Mouse (Mus musculus) forebrain, embryonic 11.5 days (tissue): Measurements from ENCODE around the gene Onecut3. TPM values are rescaled to one million over a fixed set of nuclear protein-coding genes. Genes with fewer than 3 reads are reported as not detected.

Source experiments
- ATAC-seq: fragments of 200-750 bp; cut with Nextera tagmentation; replicated peaks from 2 replicates; pipeline ENCODE4 v1.8.0; 2017; ENCODE audit warnings: moderate TSS enrichment; ENCODE audit not compliant: low FRiP score
- DNase-seq: peaks from one replicate; pipeline ENCODE4 v3.0.0-alpha.2; 2017; ENCODE audit warnings: low spot score
- H3K27ac ChIP-seq: fragments of 300-500 bp; sonication (generic); 2 replicates; pipeline ENCODE4 v1.5.1; 2014; ENCODE audit warnings: low read depth, low read length
- H3K27me3 ChIP-seq: fragments of 300-500 bp; sonication (generic); 2 replicates; pipeline ENCODE4 v1.6.1; 2014; ENCODE audit warnings: mild to moderate bottlenecking, low read length, mixed read lengths; ENCODE audit not compliant: control insufficient read depth, insufficient read depth
- H3K36me3 ChIP-seq: fragments of 300-500 bp; sonication (generic); 2 replicates; pipeline ENCODE4 v1.6.1; 2014; ENCODE audit warnings: mild to moderate bottlenecking, low read length, moderate library complexity, mixed read lengths; ENCODE audit not compliant: control insufficient read depth, insufficient read depth
- H3K4me1 ChIP-seq: fragments of 300-500 bp; sonication (generic); replicated peaks from 2 replicates; pipeline ENCODE4 v1.6.1; 2014; ENCODE audit warnings: low read length, mixed read lengths; ENCODE audit not compliant: control insufficient read depth, insufficient read depth
- H3K4me2 ChIP-seq: fragments of 300-500 bp; sonication (generic); 2 replicates; pipeline ENCODE4 v1.6.1; 2014; ENCODE audit warnings: low read depth, mild to moderate bottlenecking, low read length, moderate library complexity, mixed read lengths; ENCODE audit not compliant: severe bottlenecking
- H3K4me3 ChIP-seq: fragments of 300-500 bp; sonication (generic); 2 replicates; pipeline ENCODE4 v1.5.1; 2014; ENCODE audit warnings: low read depth, low read length
- H3K9ac ChIP-seq: fragments of 300-500 bp; sonication (generic); 2 replicates; pipeline ENCODE4 v1.6.1; 2014; ENCODE audit warnings: low read length
- H3K9me3 ChIP-seq: fragments of 300-500 bp; sonication (generic); 2 replicates; pipeline ENCODE4 v1.6.1; 2016; ENCODE audit warnings: low read length, mixed read lengths; ENCODE audit not compliant: control insufficient read depth
- WGBS: fragments of 180-500 bp; shearing (Covaris S2); extraction: QIAGEN DNeasy Blood & Tissue Kit; methylation state at CpG from one replicate; pipeline ENCODE4 v1.1.7; 2014; 5-methylcytosine and 5-hydroxymethylcytosine counted together
- polyA plus RNA-seq: library from polyadenylated mRNA; unstranded; fragments of >200 nt; fragmentation: Nextera tagmentation; extraction: Ambion mirVana; gene quantifications from 2 replicates; pipeline ENCODE4 v1.2.1, GENCODE M21; 2014

Gene Onecut3
- polyA plus RNA-seq, 1 experiment from 2014 or later = 0.53 TPM

DNA sequence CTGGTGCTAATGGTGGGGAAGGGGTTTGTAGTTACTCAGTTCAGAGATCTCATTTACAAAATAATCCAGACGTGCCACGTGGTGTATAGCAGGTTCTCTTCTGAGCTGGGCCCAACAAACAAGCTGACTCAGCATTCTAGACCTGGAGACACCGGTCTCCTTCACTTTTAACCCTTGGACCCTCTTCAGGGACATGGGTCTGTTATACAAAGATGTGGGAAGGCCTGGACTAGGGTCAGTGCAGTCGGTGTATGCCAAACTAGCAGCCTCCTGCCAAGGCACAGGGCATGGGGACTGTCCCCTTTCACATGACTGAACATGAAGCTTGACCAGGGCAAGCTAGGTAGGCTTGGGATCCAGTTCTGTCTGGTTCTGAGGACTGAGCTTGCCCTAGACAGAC lies 34.3 kb upstream of the Onecut3 start:
- Histone ChIP-seq H3K4me3 (no peak overlapping the region), H3K27ac (no peak overlapping the region), H3K9ac (no peak overlapping the region), H3K4me1 (no peaks in the 10 kb centered on the region), H3K9me3 (no peaks in the 10 kb centered on the region), H3K36me3 (no peaks in the 10 kb centered on the region), H3K4me2 (no peak overlapping the region), H3K27me3 (no peaks in the 10 kb centered on the region)
- ATAC-seq (no peak), DNase-seq (no peak)
- 73% methylated on average over 4 of the region's 4 CpGs for WGBS

GRCm38 (mm10) chr10:80461346-80461745 lies 33.3 kb upstream of the Onecut3 start:
- Histone ChIP-seq H3K27ac (no peak overlapping the region), H3K9me3 (no peaks in the 10 kb centered on the region), H3K4me3 (no peak overlapping the region), H3K9ac (no peak overlapping the region), H3K27me3 (no peaks in the 10 kb centered on the region), H3K36me3 (no peaks in the 10 kb centered on the region), H3K4me2 (no peak overlapping the region), H3K4me1 (no peaks in the 10 kb centered on the region)
- DNase-seq = no peak
- ATAC-seq = no peak
- 79% methylated on average over 7 of the region's 7 CpGs for WGBS

GRCm38 (mm10) chr10:80464381-80465035 lies 30.1 kb upstream of the Onecut3 start:
- no peaks in the 10 kb centered on the region for H3K9me3 ChIP-seq
- H3K4me3 ChIP-seq = no peak overlapping the region
- H3K27me3 ChIP-seq = no peaks in the 10 kb centered on the region
- H3K4me2 ChIP-seq = peak overlapping the region; percentile 29; the same call in 1 of the 2 replicates
- H3K27ac ChIP-seq = no peak overlapping the region
- ATAC-seq (no peak), DNase-seq (peak; percentile 61)
- no peaks in the 10 kb centered on the region for H3K4me1 ChIP-seq
- H3K9ac ChIP-seq = no peak overlapping the region
- H3K36me3 ChIP-seq = no peaks in the 10 kb centered on the region
- WGBS = 7% methylated on average over 18 of the region's 19 CpGs

DNA sequence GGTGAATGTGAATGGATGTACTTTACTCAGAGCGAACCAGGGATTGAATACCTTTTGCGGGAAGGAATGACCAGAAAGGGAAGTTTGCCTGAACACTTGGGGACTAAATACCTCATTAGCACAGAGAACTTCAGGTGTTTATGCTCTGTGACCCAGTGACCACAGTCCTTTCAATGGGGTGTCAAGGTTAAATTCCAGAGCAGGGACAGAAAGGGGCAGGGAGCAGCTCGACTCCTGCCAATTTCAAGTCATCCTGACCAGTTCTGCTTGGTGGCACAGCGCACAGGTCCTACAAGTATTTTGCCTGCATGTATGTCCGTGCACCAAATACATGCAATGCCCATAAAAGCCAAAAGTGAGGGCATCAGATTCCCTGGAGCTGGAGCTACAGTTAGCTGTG lies 29.6 kb upstream of the Onecut3 start:
- ATAC-seq (no peak), DNase-seq (no peak)
- H3K4me1 ChIP-seq = no peaks in the 10 kb centered on the region
- H3K9ac ChIP-seq = no peak overlapping the region
- H3K4me3 ChIP-seq = no peak overlapping the region
- no peak overlapping the region for H3K27ac ChIP-seq
- H3K9me3 ChIP-seq = no peaks in the 10 kb centered on the region
- H3K4me2 ChIP-seq = no peak overlapping the region; the same call in 1 of the 2 replicates
- H3K36me3 ChIP-seq = no peaks in the 10 kb centered on the region
- WGBS = 53% methylated on average over 5 of the region's 5 CpGs
- H3K27me3 ChIP-seq = no peaks in the 10 kb centered on the region

DNA sequence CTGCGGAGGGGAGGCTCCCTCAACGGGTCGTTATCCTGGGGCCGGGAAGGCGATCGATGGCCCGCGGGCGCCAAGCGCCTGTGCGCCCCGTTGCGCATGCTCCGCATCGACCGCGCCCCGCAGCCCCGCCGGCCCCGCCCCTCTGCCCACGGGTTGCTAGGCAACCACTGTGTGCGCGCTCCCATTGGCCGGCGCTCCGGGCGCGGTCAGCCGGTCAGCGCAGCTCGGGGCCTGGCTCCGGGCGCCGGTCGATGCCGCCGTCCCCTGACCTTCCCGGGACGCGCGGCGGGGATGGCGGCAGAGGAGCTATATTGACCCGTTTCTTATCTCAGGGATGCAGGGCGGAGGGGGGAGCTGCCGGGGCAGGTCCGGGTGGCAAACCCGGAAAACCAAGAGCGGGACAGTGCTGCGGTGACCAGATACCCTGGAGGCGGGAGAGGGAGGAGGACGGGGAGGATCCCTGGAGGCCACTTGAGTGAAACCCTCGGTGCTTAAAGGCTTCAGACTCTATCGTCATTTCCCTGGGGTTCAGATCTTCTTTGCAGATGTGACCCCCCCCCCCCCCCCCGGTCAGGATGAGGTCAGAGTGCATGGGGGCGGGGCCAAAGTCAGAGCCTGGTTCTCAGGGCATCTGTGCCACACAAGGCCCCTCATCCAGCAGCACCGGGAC lies 19.2 kb upstream of the Onecut3 start:
- Histone ChIP-seq H3K9me3 (no peaks in the 10 kb centered on the region), H3K4me2 (peak overlapping the region; percentile 71), H3K9ac (peak overlapping the region; percentile 62), H3K27ac (0 out of 2 replicates have a peak overlapping the region, but pooled peaks have one; percentile 50), H3K4me1 (no peaks in the 10 kb centered on the region), H3K4me3 (peak overlapping the region; percentile 53), H3K27me3 (peaks cover 4% of the 10 kb centered on the region; the same call in 1 of the 2 replicates), H3K36me3 (no peaks in the 10 kb centered on the region)
- DNase-seq = peak; percentile 95
- peak; percentile 89 for ATAC-seq
- under 1% methylated on average over 55 of the region's 58 CpGs for WGBS

GRCm38 (mm10) chr10:80478531-80478930 lies 16.1 kb upstream of the Onecut3 start:
- H3K27me3 ChIP-seq = peaks cover 7% of the 10 kb centered on the region; the same call in 1 of the 2 replicates

DNA sequence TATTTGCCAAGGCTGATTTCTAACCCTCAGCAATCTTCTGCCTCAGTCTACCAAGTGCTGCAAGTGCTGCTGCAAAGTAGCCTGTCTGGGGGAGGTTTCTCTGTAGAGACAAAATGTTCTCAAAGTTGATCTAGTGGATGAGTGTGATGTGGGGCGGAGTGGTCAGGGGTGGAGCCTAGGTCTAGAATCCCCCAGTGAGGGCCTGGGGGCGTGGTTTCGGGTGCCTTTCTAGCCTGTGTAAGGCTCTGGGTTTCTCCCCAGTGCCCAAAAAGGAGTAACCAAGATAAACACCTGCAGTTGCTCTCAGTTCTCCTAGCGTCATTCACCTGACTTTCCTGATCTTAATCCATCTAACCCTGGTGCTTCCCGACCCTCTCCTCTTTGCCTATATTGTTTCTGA lies 13.6 kb upstream of the Onecut3 start:
- H3K4me3 ChIP-seq = no peak overlapping the region
- DNase-seq (no peak), ATAC-seq (no peak)
- no peak overlapping the region for H3K27ac ChIP-seq
- H3K9ac ChIP-seq = no peak overlapping the region
- WGBS = 22% methylated on average over 5 of the region's 5 CpGs
- no peaks in the 10 kb centered on the region for H3K4me1 ChIP-seq
- H3K9me3 ChIP-seq = no peaks in the 10 kb centered on the region
- H3K36me3 ChIP-seq = no peaks in the 10 kb centered on the region
- H3K4me2 ChIP-seq = no peak overlapping the region
- H3K27me3 ChIP-seq = peaks cover 11% of the 10 kb centered on the region

More at GRCm38 (mm10) chr10:80478531-80478930, 16.1 kb upstream of the Onecut3 start:
- no peak overlapping the region for H3K4me3 ChIP-seq
- H3K36me3 ChIP-seq = no peaks in the 10 kb centered on the region
- no peak overlapping the region for H3K27ac ChIP-seq
- H3K9ac ChIP-seq = no peak overlapping the region
- WGBS = 78% methylated on average over 5 of the region's 5 CpGs
- H3K4me2 ChIP-seq = no peak overlapping the region
- no peak for DNase-seq
- H3K9me3 ChIP-seq = no peaks in the 10 kb centered on the region
- no peaks in the 10 kb centered on the region for H3K4me1 ChIP-seq
- ATAC-seq = no peak

- H3K4me3 ChIP-seq = no peak overlapping the region
- no peak for DNase-seq
- H3K36me3 ChIP-seq = no peaks in the 10 kb centered on the region
- H3K4me1 ChIP-seq = no peaks in the 10 kb centered on the region
- ATAC-seq = no peak
- 78% methylated on average over 7 of the region's 7 CpGs for WGBS
- H3K27ac ChIP-seq = no peak overlapping the region
- no peak overlapping the region for H3K4me2 ChIP-seq
- peaks cover 48% of the 10 kb centered on the region for H3K27me3 ChIP-seq
- no peak overlapping the region for H3K9ac ChIP-seq
- no peaks in the 10 kb centered on the region; the same call in 1 of the 2 replicates for H3K9me3 ChIP-seq
Observed at GRCm38 (mm10) chr10:80486862-80487379, 7.7 kb upstream of the Onecut3 start.
